Mouse (Mus musculus) embryo, embryonic 9.5 days (tissue): ENCODE results near the gene Pfkfb3.

Source experiments
- DNase-seq: peaks from one replicate; pipeline ENCODE4 v3.0.0-alpha.2; 2017; ENCODE audit errors: extremely low spot score

The Pfkfb3 gene

GRCm38 (mm10) chr2:11502255-11502765, 51.6 kb downstream of the Pfkfb3 start:
- no peak for DNase-seq

- peak; percentile 93 for DNase-seq
Measured at GRCm38 (mm10) chr2:11501301-11502254, 52.3 kb downstream of the Pfkfb3 start.

- DNase-seq = peak; percentile 13
Measured at GRCm38 (mm10) chr2:11500666-11501065, 53.2 kb downstream of the Pfkfb3 start.

GRCm38 (mm10) chr2:11496601-11497031, 57.3 kb downstream of the Pfkfb3 start:
- no peak for DNase-seq

- DNase-seq = no peak
Measured at GRCm38 (mm10) chr2:11494841-11495255, 59.0 kb downstream of the Pfkfb3 start.

- no peak for DNase-seq
Measured at GRCm38 (mm10) chr2:11492855-11493254, 61.0 kb downstream of the Pfkfb3 start.

- no peak for DNase-seq
Measured at GRCm38 (mm10) chr2:11491471-11491870, 62.4 kb downstream of the Pfkfb3 start.

GRCm38 (mm10) chr2:11490554-11490953, 63.3 kb downstream of the Pfkfb3 start:
- no peak for DNase-seq

- DNase-seq = no peak
Measured at GRCm38 (mm10) chr2:11483226-11483625, 70.7 kb downstream of the Pfkfb3 start.

- no peak for DNase-seq
Measured at GRCm38 (mm10) chr2:11482364-11482763, 71.5 kb downstream of the Pfkfb3 start.

GRCm38 (mm10) chr2:11478960-11479359, 74.9 kb downstream of the Pfkfb3 start:
- DNase-seq = no peak

GRCm38 (mm10) chr2:11475316-11475715, 78.6 kb downstream of the Pfkfb3 start:
- no peak for DNase-seq

GRCm38 (mm10) chr2:11464661-11465099, 89.2 kb downstream of the Pfkfb3 start:
- DNase-seq = no peak

GRCm38 (mm10) chr2:11460976-11461375, 92.9 kb downstream of the Pfkfb3 start:
- no peak for DNase-seq

- DNase-seq = no peak
Measured at GRCm38 (mm10) chr2:11458494-11458893, 95.4 kb downstream of the Pfkfb3 start.

- DNase-seq = no peak
Measured at GRCm38 (mm10) chr2:11457904-11458303, 96.0 kb downstream of the Pfkfb3 start.

GRCm38 (mm10) chr2:11448711-11449110, 105.2 kb downstream of the Pfkfb3 start:
- DNase-seq = no peak

- no peak for DNase-seq
Measured at GRCm38 (mm10) chr2:11447865-11448264, 106.0 kb downstream of the Pfkfb3 start.

- DNase-seq = no peak
Measured at GRCm38 (mm10) chr2:11445722-11446121, 108.2 kb downstream of the Pfkfb3 start.

- no peak for DNase-seq
Measured at GRCm38 (mm10) chr2:11441864-11442263, 112.0 kb downstream of the Pfkfb3 start.

- DNase-seq = no peak
Measured at GRCm38 (mm10) chr2:11438231-11438954, 115.5 kb downstream of the Pfkfb3 start.

- DNase-seq = no peak
Measured at GRCm38 (mm10) chr2:11436353-11436752, 117.5 kb downstream of the Pfkfb3 start.
